Mouse (Mus musculus) urinary bladder, postnatal 36 days (tissue): ENCODE results near the gene Fscn1.

ENCODE experiments used
- DNase-seq, 2 experiments: peaks; one replicate each; pipeline ENCODE4 v3.0.0; 2022; ENCODE audit warnings: low spot score in 2 of 2, mixed read lengths in 1 of 2

The Fscn1 gene

GRCm38 (mm10) chr5:142968411-142968810 is 8.3 kb downstream of the Fscn1 start:
- no peak for DNase-seq

GRCm38 (mm10) chr5:142973971-142974370 is 13.8 kb downstream of the Fscn1 start:
- DNase-seq = no peak

GRCm38 (mm10) chr5:142974598-142975121 is 14.5 kb downstream of the Fscn1 start:
- DNase-seq = no peak

DNA sequence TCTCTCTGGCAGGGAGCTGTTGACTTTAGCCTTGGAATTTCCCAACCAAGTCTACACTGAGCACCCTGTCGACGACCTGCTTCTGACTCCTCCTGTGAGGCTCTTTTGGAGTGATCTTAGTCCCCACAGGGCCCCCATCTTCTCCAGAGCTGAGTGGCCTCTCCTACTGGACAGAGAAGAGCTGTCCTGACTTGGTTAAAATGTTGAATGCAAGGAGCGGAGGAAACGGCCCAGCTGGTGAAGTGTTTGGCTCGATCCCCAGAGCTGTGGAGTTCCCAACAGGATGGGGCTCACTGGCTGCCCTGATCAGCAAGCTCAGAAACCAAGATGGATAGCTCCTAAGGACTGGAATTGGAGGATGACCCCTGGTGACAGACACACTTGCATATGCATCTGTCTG is 16.4 kb downstream of the Fscn1 start:
- no peak for DNase-seq

- peak in 1 of 2 experiments; percentile 42 for DNase-seq
Measured at GRCm38 (mm10) chr5:142982046-142982801, 22.1 kb downstream of the Fscn1 start.

DNA sequence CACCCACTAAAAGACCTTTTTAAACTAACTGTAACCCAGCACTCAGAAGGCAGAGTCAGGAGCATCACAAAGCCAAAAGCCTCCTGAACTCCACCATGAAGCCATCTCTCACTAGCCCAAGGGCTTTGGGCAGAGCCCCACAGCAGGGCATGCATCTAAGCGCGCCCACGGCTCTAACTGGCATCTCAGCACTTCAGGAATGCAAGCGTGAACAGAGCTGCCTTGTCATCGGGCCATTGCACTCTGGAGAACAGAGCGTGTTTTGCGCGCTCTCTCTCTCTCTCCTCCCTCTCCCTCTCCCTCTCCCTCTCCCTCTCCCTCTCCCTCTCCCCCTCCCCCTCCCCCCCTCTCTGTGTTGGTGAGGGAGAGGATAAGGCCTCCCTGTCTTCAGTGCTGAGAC is 23.0 kb downstream of the Fscn1 start:
- DNase-seq = no peak

GRCm38 (mm10) chr5:142984271-142984670 is 24.1 kb downstream of the Fscn1 start:
- DNase-seq = no peak

GRCm38 (mm10) chr5:142988520-142988919 is 28.4 kb downstream of the Fscn1 start:
- DNase-seq = no peak

- DNase-seq = no peak
Measured at GRCm38 (mm10) chr5:142989167-142989566, 29.0 kb downstream of the Fscn1 start.

DNA sequence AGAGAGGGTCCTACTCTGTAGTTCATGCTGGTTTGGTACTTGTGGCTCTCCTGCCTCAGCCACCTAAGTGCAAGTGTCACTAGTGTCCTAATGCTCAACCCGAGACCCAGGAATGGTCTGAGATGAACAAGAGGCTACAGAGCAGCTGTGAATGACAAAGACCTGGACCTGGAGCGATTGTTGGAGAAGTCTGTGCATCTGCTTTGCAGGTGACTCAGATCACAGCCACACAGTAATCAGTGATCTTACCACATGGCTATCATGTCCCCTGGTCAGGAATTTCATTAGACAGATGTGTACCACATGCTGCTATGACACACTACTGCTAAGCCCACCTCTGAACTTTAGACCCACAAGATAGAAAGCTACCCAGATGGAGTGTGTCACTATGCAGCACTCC is 34.6 kb downstream of the Fscn1 start:
- DNase-seq = no peak

DNA sequence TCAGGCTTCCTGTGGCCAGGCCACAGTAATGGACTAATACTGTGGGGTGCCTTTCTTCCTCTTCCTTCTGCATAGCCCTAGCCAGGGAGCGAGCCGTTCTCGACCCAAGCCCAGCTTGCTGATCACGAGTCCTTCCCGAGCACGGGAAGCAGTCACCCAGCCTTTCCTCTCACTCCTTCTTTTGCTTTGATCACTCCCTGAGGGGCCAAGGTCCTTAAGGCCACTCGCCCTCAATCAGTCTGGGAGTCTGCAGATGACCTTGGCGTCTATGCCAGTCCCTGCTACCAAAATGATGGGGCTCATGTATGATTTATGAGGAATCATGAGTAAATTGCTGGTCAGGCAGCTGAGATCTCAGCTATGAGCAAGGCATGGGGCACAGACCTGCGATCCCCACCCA is 37.4 kb downstream of the Fscn1 start:
- no peak for DNase-seq

DNA sequence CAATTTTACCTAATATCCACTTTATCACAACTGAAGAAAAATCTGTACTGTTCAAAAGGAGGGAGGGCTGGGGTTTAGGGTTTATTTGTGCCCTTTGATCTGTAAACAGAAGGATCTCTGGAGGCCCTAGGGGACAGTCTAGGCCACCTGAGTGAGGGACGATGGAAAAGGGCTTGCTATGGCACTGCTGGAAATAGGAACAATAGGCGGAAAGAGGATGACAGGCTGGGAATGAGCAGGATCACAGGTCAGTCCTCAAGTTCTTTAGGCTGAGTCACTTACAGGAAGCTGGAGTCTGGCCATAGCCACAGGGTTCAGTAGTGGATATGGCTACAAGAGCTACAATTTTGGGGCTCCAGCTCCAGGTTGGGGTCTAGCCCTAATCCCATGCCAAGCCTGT is 38.0 kb downstream of the Fscn1 start:
- no peak for DNase-seq

DNA sequence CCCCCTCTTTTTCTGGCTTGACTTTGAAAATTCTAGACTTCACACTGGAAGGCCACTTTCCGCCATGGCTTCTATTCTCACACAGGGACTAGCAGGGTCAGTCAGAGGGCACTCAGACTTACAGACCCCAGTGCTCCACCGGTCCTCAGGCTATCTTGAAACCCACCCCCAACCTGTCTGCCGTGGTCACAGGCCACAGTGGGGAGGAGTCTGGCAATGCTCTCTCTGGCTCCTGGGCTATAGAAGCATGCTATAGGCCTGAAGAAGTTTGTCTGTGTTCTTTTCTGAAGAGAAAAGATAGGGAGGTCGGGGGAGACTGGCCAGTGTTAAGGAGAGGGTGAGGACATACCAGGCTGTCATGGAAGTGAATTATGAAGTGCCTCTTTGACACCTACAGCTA is 39.9 kb downstream of the Fscn1 start:
- DNase-seq = no peak

DNA sequence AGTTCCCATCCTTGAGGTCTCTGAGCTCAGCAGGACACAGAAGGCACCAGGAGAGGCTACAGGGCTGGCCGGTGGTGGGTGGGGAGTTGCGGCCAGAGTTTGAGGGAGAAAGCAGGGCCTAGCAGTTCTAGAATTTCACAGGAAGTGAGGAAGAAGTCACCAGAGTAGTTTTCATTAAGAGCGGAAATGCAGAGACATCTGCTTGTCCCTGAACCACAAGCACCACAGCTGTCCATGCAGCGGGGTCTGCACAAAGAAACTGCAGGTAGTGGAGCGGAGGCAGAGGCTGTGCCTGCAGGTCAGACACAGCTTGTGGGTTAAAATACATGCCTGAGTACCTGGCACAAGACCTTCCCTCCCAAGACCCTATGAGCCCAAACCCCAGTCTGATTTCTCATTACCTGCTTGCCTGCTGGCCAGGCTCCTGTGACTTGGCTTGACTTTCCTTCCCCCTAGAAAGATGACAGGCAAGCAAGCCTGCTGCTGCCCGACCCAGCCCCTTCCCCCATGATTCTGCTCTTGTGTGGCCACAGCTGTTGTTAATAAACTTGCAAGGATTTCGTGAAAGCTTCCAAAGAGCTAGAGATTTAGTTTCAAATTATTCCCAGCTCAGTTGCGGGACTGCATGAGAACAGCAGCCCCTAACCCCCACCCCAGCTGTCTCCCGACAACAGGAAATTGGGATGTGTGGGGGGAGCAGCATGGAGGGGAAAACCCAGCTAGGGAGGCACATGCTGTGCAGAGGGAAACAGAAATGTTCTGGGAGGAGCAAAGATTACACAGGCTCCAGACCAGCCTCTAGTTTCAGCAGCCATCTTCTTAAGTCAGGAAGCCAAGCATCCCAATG is 40.7 kb downstream of the Fscn1 start:
- DNase-seq = no peak

- DNase-seq = no peak
Measured at GRCm38 (mm10) chr5:143009383-143009782, 49.2 kb downstream of the Fscn1 start.

DNA sequence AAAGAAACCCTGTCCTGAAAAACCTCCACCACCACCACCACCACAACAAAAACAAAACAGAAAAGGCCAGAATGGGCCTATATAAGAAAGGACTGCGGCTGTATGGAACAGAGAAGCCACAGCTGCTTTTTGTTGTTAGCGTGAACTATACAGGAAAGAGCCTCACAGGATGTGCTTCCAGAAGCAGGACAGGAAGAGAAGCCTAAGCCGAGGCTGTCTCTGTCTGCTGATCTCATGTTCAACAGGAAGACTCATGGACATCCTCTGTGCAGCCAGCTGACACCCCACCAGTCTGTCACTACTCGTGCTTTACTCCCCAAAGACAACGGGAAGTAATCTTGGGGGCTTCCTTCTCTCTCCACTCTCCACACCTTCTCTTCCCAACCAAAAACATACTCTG is 57.3 kb downstream of the Fscn1 start:
- no peak for DNase-seq
